Mouse (Mus musculus): ENCODE data around the gene Tfap2a. TPM values are rescaled to one million over a fixed set of nuclear protein-coding genes. Genes with fewer than 3 reads are reported as not detected.

Gene Tfap2a
- polyA plus RNA-seq, 1 experiment from 2014 or later = 0.46 TPM

DNA sequence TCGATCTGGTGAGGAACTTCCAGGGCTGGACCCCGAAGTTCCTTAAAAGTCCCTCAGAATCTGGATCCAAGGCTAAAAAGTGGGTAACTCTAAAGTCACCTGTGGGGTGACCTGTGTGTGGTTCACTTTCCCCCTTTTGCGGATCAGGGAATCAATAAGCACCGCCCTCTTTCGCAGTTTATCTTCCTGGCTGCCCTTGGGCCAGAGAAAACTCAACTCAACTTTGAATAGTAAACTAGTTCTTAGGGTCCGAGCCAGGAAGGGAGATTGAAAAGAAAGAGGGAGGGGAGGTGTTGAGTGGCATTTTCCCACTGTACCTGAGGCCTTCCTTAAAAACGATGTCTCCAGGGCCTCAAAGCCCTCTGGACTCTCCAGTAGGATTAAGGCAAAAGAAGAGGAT lies 3.3 kb upstream of the Tfap2a start:
- Histone ChIP-seq H3K27ac (no peak overlapping the region), H3K9ac (no peak overlapping the region), H3K27me3 (peaks cover 100% of the 10 kb centered on the region), H3K36me3 (ENCODE audit: poor library complexity, severe bottlenecking) (no peaks in the 10 kb centered on the region), H3K4me2 (no peak overlapping the region), H3K9me3 (replicated peaks) (0 out of 2 replicates have a peak, but pooled peaks cover 5% of the 10 kb centered on the region), H3K4me3 (no peak overlapping the region), H3K4me1 (peaks cover 6% of the 10 kb centered on the region; the same call in 1 of the 2 replicates)
- ATAC-seq = no peak
- under 1% methylated on average over 7 of the region's 7 CpGs for WGBS

GRCm38 (mm10) chr13:40740727-40741360 lies 2.7 kb upstream of the Tfap2a start:
- no peaks in the 10 kb centered on the region for H3K36me3 ChIP-seq (ENCODE audit: poor library complexity, severe bottlenecking)
- no peak for ATAC-seq

GRCm38 (mm10) chr13:40739901-40740300 lies 1.7 kb upstream of the Tfap2a start:
- WGBS = 2% methylated on average over 10 of the region's 10 CpGs
- Histone ChIP-seq H3K27ac (no peak overlapping the region), H3K4me3 (no peak overlapping the region), H3K4me1 (peaks cover 6% of the 10 kb centered on the region; the same call in 1 of the 2 replicates), H3K4me2 (no peak overlapping the region), H3K27me3 (peaks cover 100% of the 10 kb centered on the region), H3K9ac (no peak overlapping the region), H3K9me3 (replicated peaks) (no peaks in the 10 kb centered on the region), H3K36me3 (ENCODE audit: poor library complexity, severe bottlenecking) (no peaks in the 10 kb centered on the region)
- no peak for ATAC-seq

More at GRCm38 (mm10) chr13:40740727-40741360, 2.7 kb upstream of the Tfap2a start:
- no peak overlapping the region for H3K27ac ChIP-seq
- WGBS = 3% methylated on average over 19 of the region's 19 CpGs
- no peak overlapping the region for H3K4me2 ChIP-seq
- H3K27me3 ChIP-seq = peaks cover 100% of the 10 kb centered on the region
- 0 out of 2 replicates have a peak, but pooled peaks cover 4% of the 10 kb centered on the region for H3K9me3 ChIP-seq (replicated peaks)
- H3K9ac ChIP-seq = no peak overlapping the region
- peaks cover 6% of the 10 kb centered on the region; the same call in 1 of the 2 replicates for H3K4me1 ChIP-seq
- no peak overlapping the region for H3K4me3 ChIP-seq

DNA sequence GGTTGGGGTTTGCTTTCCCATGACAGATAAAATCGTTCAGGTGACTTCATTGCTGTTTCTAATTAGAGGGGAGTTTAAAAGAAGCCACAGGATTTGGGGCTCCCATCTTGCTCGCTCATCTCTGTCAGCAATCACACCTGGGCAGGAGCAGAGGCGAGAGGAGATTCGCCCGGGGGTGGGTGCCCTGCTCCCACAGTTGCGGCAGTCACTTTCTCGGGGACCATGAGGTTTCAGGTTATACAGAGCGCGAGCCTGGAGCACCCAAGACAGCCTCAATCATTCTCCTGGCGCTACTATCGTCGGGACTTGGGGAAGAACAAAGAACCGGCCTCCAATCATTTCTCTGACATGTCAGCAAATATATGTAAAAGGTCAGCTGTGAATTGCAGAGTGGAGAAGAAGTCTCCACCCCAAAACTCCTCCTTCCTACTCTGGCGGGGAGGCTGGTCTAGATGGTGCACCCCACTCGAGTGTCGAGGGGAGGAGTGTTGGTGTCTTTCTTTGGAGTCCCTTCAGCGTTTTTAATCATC lies 1.0 kb upstream of the Tfap2a start:
- H3K36me3 ChIP-seq (ENCODE audit: poor library complexity, severe bottlenecking) = no peaks in the 10 kb centered on the region
- H3K4me1 ChIP-seq = peaks cover 3% of the 10 kb centered on the region; the same call in 1 of the 2 replicates
- WGBS = under 1% methylated on average over 17 of the region's 17 CpGs
- no peak overlapping the region for H3K4me2 ChIP-seq
- no peak for ATAC-seq
- peaks cover 100% of the 10 kb centered on the region for H3K27me3 ChIP-seq
- H3K4me3 ChIP-seq = no peak overlapping the region
- H3K9me3 ChIP-seq (replicated peaks) = no peaks in the 10 kb centered on the region
- no peak overlapping the region for H3K9ac ChIP-seq
- no peak overlapping the region for H3K27ac ChIP-seq

DNA sequence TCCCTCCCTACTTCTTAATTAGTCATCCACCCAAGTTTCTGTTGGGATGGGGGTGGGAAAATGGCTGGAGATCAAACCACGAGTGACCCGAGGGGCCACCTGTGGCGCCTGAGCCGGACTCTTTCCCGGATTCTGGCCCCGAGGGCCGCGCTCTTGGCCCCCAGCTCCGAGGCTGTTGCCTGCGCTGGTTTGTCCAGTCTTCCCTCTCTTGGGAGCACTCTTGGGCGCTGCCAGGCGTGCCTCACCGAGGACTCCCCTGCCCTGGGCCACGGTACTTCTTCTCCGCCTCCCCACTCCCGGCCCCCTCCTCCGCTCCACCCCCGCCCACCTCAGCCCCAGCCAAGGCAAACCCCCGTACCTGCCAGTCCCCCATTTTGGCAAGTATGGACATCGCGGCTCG lies 415 bp downstream of the Tfap2a start:
- Histone ChIP-seq H3K27ac (no peak overlapping the region), H3K4me3 (no peak overlapping the region), H3K27me3 (peaks cover 100% of the 10 kb centered on the region), H3K9me3 (replicated peaks) (no peaks in the 10 kb centered on the region), H3K4me1 (peaks cover 16% of the 10 kb centered on the region), H3K36me3 (ENCODE audit: poor library complexity, severe bottlenecking) (no peaks in the 10 kb centered on the region), H3K9ac (no peak overlapping the region), H3K4me2 (no peak overlapping the region)
- no peak for ATAC-seq
- 1% methylated on average over 22 of the region's 22 CpGs for WGBS

DNA sequence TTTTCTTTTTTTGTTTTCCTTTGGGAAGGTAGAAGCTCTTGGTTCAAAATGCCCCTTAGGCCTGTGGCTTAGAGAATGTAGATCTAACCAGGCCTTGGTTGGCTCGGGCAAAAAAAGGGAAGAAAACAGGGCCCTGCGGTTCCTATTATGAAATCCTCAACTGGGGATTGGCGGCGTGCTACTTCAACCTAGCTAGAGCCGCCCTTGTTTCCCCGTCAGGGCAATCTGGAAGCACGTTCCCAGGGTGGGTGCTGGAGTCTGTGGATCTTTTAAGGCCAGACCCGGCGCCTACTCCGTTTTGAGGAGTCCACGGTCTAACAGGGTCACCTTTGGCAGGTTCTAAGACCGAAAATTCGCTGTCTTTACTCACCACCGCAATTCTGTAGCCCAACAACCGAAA lies 1.1 kb downstream of the Tfap2a start:
- peaks cover 100% of the 10 kb centered on the region for H3K27me3 ChIP-seq
- no peak overlapping the region for H3K27ac ChIP-seq
- H3K36me3 ChIP-seq (ENCODE audit: poor library complexity, severe bottlenecking) = no peaks in the 10 kb centered on the region
- H3K4me1 ChIP-seq = peaks cover 16% of the 10 kb centered on the region
- H3K9me3 ChIP-seq (replicated peaks) = no peaks in the 10 kb centered on the region
- no peak overlapping the region for H3K4me3 ChIP-seq
- no peak overlapping the region for H3K9ac ChIP-seq
- H3K4me2 ChIP-seq = no peak overlapping the region
- WGBS = 3% methylated on average over 15 of the region's 15 CpGs
- no peak for ATAC-seq

DNA sequence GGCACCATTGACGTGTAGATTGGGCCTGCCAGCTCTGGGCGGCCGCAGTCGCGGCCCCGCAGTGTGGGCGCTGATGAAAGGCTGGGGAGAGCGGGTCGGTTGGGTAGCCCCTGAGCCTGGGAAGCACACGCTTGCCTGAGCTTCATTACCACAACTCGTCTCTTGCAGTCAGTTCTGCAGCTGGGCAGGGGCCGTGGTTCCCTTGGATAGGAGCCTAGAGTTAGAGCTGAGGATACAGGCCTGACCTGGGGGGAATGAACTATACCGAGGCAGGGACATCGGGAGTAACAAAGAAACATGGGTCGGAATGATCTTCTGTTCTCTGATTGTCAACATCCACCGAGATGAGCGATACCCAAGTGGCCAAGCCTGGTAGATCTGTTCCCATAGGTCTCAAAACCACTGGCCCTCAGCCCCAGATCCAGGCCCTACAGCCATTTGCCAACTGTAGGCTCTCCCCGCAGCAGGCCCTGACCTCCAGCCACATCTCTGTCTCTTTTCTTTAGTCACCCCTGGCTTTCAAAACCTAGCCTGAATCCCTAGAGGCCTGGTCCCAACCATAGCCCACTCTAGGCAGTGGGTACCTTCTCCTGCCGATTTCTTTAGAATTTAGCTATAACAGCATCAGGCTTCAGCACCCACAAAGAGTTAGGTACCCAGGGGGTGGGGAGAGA lies 1.9 kb downstream of the Tfap2a start:
- H3K4me1 ChIP-seq = peaks cover 20% of the 10 kb centered on the region

DNA sequence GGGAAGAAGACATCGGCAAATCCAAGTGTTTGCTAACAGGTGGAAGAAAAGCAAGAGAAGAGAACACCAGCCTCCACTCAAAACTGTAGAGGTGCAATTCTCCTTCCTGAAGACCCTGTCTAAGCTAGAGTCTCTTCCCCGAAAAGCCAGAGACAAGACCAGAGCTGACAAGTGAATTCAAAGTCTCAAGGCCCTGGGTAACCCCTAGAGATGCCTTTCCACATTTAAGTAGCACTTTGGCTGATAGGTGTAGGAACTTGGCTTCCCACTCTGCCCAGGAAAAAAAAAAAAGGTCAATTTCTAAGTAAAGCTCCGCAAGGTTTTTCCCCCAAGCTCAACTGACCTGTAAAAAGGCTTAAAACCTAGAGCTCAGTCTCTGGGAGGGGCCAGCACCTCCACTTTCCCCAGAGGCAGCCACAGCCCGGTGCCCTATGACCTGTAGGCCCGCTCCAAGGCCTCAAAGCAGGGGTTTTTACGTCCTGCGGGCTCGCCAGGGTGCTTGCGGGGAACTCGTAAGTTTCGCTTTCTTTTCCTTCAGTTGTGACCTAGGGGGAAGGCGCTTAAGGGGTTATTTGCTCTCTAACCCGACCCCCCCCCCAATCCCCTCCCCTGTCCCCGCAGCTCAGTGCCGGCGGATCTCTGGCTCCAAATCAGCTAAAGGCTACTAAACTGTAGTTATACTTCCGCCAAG lies 2.6 kb downstream of the Tfap2a start:
- H3K4me3 ChIP-seq = 0 out of 2 replicates have a peak overlapping the region, but pooled peaks have one; percentile 4
- no peak for ATAC-seq
- WGBS = 3% methylated on average over 17 of the region's 17 CpGs

More for the DNA sequence above, 1.9 kb downstream of the Tfap2a start:
- no peak overlapping the region for H3K9ac ChIP-seq
- H3K9me3 ChIP-seq (replicated peaks) = no peaks in the 10 kb centered on the region
- WGBS = 4% methylated on average over 19 of the region's 19 CpGs
- H3K36me3 ChIP-seq (ENCODE audit: poor library complexity, severe bottlenecking) = no peaks in the 10 kb centered on the region
- ATAC-seq = no peak
- H3K4me2 ChIP-seq = no peak overlapping the region
- 0 out of 2 replicates have a peak overlapping the region, but pooled peaks have one; percentile 4 for H3K4me3 ChIP-seq
- peaks cover 100% of the 10 kb centered on the region for H3K27me3 ChIP-seq
- H3K27ac ChIP-seq = no peak overlapping the region

DNA sequence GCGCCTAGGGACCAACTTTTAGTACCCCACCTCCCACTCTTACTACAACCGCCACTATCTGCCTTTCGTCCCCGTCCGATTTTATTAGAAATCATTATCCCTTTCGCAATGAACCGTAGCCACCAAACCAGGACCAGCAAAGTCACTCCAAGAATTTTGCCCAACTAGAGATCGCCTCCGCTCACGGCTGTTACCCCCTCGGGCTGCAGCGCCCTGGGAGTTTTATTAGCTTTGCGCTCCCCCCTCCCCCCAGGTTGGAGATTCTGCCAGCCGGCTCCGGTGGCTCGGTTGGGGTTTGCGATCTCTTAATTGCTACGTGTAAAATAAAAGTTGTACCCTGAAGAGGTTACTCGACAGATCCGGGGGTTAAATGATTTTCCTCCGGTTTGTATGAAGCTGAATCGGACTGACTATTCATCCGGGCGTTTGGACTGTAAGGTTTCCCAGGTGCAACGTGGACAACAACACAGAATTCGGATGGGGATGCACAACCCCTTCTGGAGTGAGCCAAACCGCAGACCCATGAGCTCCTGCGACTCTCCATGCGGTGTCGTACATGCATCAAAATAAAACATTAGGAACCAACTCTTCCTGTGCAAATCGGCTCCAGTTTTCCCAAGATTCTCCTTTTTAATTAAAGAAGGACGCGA lies 3.7 kb downstream of the Tfap2a start:
- H3K9ac ChIP-seq = no peak overlapping the region
- peaks cover 30% of the 10 kb centered on the region for H3K4me1 ChIP-seq
- no peak for ATAC-seq
- no peaks in the 10 kb centered on the region for H3K9me3 ChIP-seq (replicated peaks)
- no peak overlapping the region for H3K27ac ChIP-seq
- under 1% methylated on average over 33 of the region's 33 CpGs for WGBS
- peak overlapping the region; percentile 49; the same call in 1 of the 2 replicates for H3K4me2 ChIP-seq
- H3K36me3 ChIP-seq (ENCODE audit: poor library complexity, severe bottlenecking) = no peaks in the 10 kb centered on the region
- peak overlapping the region; percentile 24; the same call in 1 of the 2 replicates for H3K4me3 ChIP-seq
- peaks cover 97% of the 10 kb centered on the region for H3K27me3 ChIP-seq

More for the DNA sequence above, 2.6 kb downstream of the Tfap2a start:
- Histone ChIP-seq H3K9me3 (replicated peaks) (no peaks in the 10 kb centered on the region), H3K27me3 (peaks cover 100% of the 10 kb centered on the region), H3K36me3 (ENCODE audit: poor library complexity, severe bottlenecking) (no peaks in the 10 kb centered on the region), H3K4me2 (peak overlapping the region; percentile 16; the same call in 1 of the 2 replicates), H3K9ac (no peak overlapping the region), H3K4me1 (peaks cover 25% of the 10 kb centered on the region), H3K27ac (no peak overlapping the region)

- Histone ChIP-seq H3K36me3 (ENCODE audit: poor library complexity, severe bottlenecking) (no peaks in the 10 kb centered on the region), H3K27ac (no peak overlapping the region), H3K9ac (no peak overlapping the region), H3K27me3 (peaks cover 97% of the 10 kb centered on the region), H3K4me2 (peak overlapping the region; percentile 49), H3K9me3 (replicated peaks) (no peaks in the 10 kb centered on the region), H3K4me3 (peak overlapping the region; percentile 24), H3K4me1 (peaks cover 30% of the 10 kb centered on the region)
- WGBS = 0% methylated on average over 37 of the region's 38 CpGs
- ATAC-seq = peak; percentile 50; the same call in 1 of the 2 replicates
Observed at GRCm38 (mm10) chr13:40733542-40734151, 4.5 kb downstream of the Tfap2a start.
